Mouse (Mus musculus): Measurements from ENCODE around the gene Serpine3. TPM values are rescaled to one million over a fixed set of nuclear protein-coding genes. Genes with fewer than 3 reads are reported as not detected.

Gene Serpine3
- polyA plus RNA-seq, 1 experiment from 2014 or later: not detected

DNA sequence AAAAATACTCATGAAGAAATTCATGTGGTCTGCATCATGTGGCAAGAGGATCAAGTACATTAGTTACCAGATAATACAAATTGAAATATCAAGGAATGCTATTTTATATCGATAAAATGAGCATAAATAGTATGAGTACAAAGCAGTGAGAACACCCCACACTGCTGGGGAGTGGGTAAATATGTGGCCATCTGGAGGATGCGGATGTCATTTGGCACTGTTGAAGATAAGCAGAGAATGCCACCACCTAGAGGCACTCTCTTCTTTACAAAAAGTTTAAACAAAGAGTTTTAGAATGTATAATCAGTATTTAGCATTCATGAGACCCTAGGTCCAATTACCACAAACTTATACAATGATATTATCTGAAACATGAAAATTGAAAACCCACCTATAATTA lies 54.7 kb downstream of the Serpine3 start:
- DNase-seq (ENCODE audit: low spot score) (no peak), ATAC-seq (replicated peaks; ENCODE audit: low FRiP score, low TSS enrichment, low read depth) (no peak)
- H3K4me1 ChIP-seq (replicated peaks; ENCODE audit: control insufficient read depth, insufficient read depth, low read length): peaks cover 6% of the 10 kb centered on the region; the same call in 1 of the 2 replicates
- no peaks in the 10 kb centered on the region for H3K9me3 ChIP-seq (ENCODE audit: control insufficient read depth, low read length)
- no peak overlapping the region for H3K9ac ChIP-seq (ENCODE audit: low read length)
- no peak overlapping the region for H3K4me2 ChIP-seq (ENCODE audit: low read length)
- H3K27me3 ChIP-seq (replicated peaks; ENCODE audit: control insufficient read depth, insufficient read depth, low read length): no peaks in the 10 kb centered on the region
- no peak overlapping the region for H3K27ac ChIP-seq (ENCODE audit: low read depth)
- 80% methylated on average over 2 of the region's 2 CpGs for WGBS
- peaks cover 33% of the 10 kb centered on the region for H3K36me3 ChIP-seq (ENCODE audit: control insufficient read depth, insufficient read depth, low read length)
- H3K4me3 ChIP-seq (ENCODE audit: low read depth, low read length): no peak overlapping the region

- Histone ChIP-seq H3K9ac (ENCODE audit: low read length) (no peak overlapping the region), H3K4me1 (replicated peaks; ENCODE audit: control insufficient read depth, insufficient read depth, low read length) (peaks cover 6% of the 10 kb centered on the region; the same call in 1 of the 2 replicates), H3K27me3 (replicated peaks; ENCODE audit: control insufficient read depth, insufficient read depth, low read length) (no peaks in the 10 kb centered on the region), H3K27ac (ENCODE audit: low read depth) (no peak overlapping the region), H3K9me3 (ENCODE audit: control insufficient read depth, low read length) (no peaks in the 10 kb centered on the region), H3K36me3 (ENCODE audit: control insufficient read depth, insufficient read depth, low read length) (0 out of 2 replicates have a peak, but pooled peaks cover 3% of the 10 kb centered on the region), H3K4me3 (ENCODE audit: low read depth, low read length) (no peak overlapping the region), H3K4me2 (ENCODE audit: low read length) (no peak overlapping the region)
- ATAC-seq (replicated peaks; ENCODE audit: low FRiP score, low TSS enrichment, low read depth) (no peak), DNase-seq (ENCODE audit: low spot score) (no peak)
- WGBS: 64% methylated on average over 1 of the region's 1 CpGs
Observed at GRCm38 (mm10) chr14:62721625-62722024, 58.2 kb downstream of the Serpine3 start.

DNA sequence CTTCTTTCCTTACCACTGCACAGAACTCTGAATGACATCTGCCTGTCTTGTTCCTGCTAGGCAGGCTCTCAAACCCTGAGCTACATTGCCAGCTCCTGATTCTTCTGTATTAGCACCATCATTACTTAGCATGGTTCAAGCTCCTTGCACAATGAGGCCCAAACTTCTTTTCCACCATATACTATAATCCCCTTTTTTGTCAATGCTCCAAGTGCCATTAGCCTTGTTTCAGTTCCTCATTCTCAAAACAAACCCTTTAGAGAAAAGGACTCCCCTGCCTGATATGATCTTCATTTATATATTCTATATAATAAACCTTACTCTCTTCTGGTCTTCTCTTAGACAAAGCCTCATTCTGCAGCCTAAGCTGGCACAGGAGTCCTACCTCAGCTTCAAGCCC lies 61.1 kb downstream of the Serpine3 start:
- ATAC-seq (replicated peaks; ENCODE audit: low FRiP score, low TSS enrichment, low read depth) (no peak), DNase-seq (ENCODE audit: low spot score) (no peak)
- Histone ChIP-seq H3K27ac (ENCODE audit: low read depth) (no peak overlapping the region), H3K36me3 (ENCODE audit: control insufficient read depth, insufficient read depth, low read length) (0 out of 2 replicates have a peak, but pooled peaks cover 3% of the 10 kb centered on the region), H3K4me1 (replicated peaks; ENCODE audit: control insufficient read depth, insufficient read depth, low read length) (peaks cover 6% of the 10 kb centered on the region; the same call in 1 of the 2 replicates), H3K4me2 (ENCODE audit: low read length) (no peak overlapping the region), H3K4me3 (ENCODE audit: low read depth, low read length) (no peak overlapping the region), H3K9ac (ENCODE audit: low read length) (no peak overlapping the region), H3K27me3 (replicated peaks; ENCODE audit: control insufficient read depth, insufficient read depth, low read length) (no peaks in the 10 kb centered on the region), H3K9me3 (ENCODE audit: control insufficient read depth, low read length) (no peaks in the 10 kb centered on the region)

GRCm38 (mm10) chr14:62731902-62732301 lies 68.4 kb downstream of the Serpine3 start:
- WGBS: 78% methylated on average over 1 of the region's 1 CpGs
- H3K36me3 ChIP-seq (ENCODE audit: control insufficient read depth, insufficient read depth, low read length): peaks cover 33% of the 10 kb centered on the region

GRCm38 (mm10) chr14:62733666-62734065 lies 70.2 kb downstream of the Serpine3 start:
- Histone ChIP-seq H3K4me1 (replicated peaks; ENCODE audit: control insufficient read depth, insufficient read depth, low read length) (no peaks in the 10 kb centered on the region), H3K4me3 (ENCODE audit: low read depth, low read length) (no peak overlapping the region), H3K27me3 (replicated peaks; ENCODE audit: control insufficient read depth, insufficient read depth, low read length) (no peaks in the 10 kb centered on the region), H3K36me3 (ENCODE audit: control insufficient read depth, insufficient read depth, low read length) (peaks cover 33% of the 10 kb centered on the region), H3K4me2 (ENCODE audit: low read length) (no peak overlapping the region), H3K9ac (ENCODE audit: low read length) (no peak overlapping the region), H3K27ac (ENCODE audit: low read depth) (no peak overlapping the region), H3K9me3 (ENCODE audit: control insufficient read depth, low read length) (no peaks in the 10 kb centered on the region)
- DNase-seq (ENCODE audit: low spot score): no peak
- 84% methylated on average over 2 of the region's 2 CpGs for WGBS
- ATAC-seq (replicated peaks; ENCODE audit: low FRiP score, low TSS enrichment, low read depth): no peak

More at GRCm38 (mm10) chr14:62731902-62732301, 68.4 kb downstream of the Serpine3 start:
- Histone ChIP-seq H3K4me1 (replicated peaks; ENCODE audit: control insufficient read depth, insufficient read depth, low read length) (no peaks in the 10 kb centered on the region), H3K9ac (ENCODE audit: low read length) (no peak overlapping the region), H3K9me3 (ENCODE audit: control insufficient read depth, low read length) (no peaks in the 10 kb centered on the region), H3K27ac (ENCODE audit: low read depth) (no peak overlapping the region), H3K4me3 (ENCODE audit: low read depth, low read length) (no peak overlapping the region), H3K27me3 (replicated peaks; ENCODE audit: control insufficient read depth, insufficient read depth, low read length) (no peaks in the 10 kb centered on the region), H3K4me2 (ENCODE audit: low read length) (no peak overlapping the region)
- DNase-seq (ENCODE audit: low spot score) (no peak), ATAC-seq (replicated peaks; ENCODE audit: low FRiP score, low TSS enrichment, low read depth) (no peak)

- no peaks in the 10 kb centered on the region for H3K4me1 ChIP-seq (replicated peaks; ENCODE audit: control insufficient read depth, insufficient read depth, low read length)
- H3K9me3 ChIP-seq (ENCODE audit: control insufficient read depth, low read length): no peaks in the 10 kb centered on the region
- 89% methylated on average over 1 of the region's 1 CpGs for whole genome bisulfite sequencing
- no peak overlapping the region for H3K27ac ChIP-seq (ENCODE audit: low read depth)
- no peak overlapping the region for H3K4me2 ChIP-seq (ENCODE audit: low read length)
- H3K36me3 ChIP-seq (ENCODE audit: control insufficient read depth, insufficient read depth, low read length): peaks cover 26% of the 10 kb centered on the region
- ATAC-seq (replicated peaks; ENCODE audit: low FRiP score, low TSS enrichment, low read depth) (no peak), DNase-seq (ENCODE audit: low spot score) (no peak)
- no peak overlapping the region for H3K4me3 ChIP-seq (ENCODE audit: low read depth, low read length)
- H3K9ac ChIP-seq (ENCODE audit: low read length): no peak overlapping the region
- no peaks in the 10 kb centered on the region for H3K27me3 ChIP-seq (replicated peaks; ENCODE audit: control insufficient read depth, insufficient read depth, low read length)
Observed at GRCm38 (mm10) chr14:62735646-62736045, 72.2 kb downstream of the Serpine3 start.

Other genes starting within 250 kb of the Serpine3 start
- gene Gucy1b2, start 207.4 kb upstream of the Serpine3 start, polyA plus RNA-seq (2014; fragmentation: Nextera tagmentation; extraction: Ambion mirVana): not detected in 2 replicates
- 3.3 and 4.0 TPM in 2 replicates for gene Fam124a, start 107.9 kb upstream of the Serpine3 start, polyA plus RNA-seq (2014; fragmentation: Nextera tagmentation; extraction: Ambion mirVana)
- gene Gm4131, start 96.7 kb upstream of the Serpine3 start, polyA plus RNA-seq (2014; fragmentation: Nextera tagmentation; extraction: Ambion mirVana): not detected in 2 replicates
- gene Ints6, start 97.5 kb downstream of the Serpine3 start, polyA plus RNA-seq (2014; fragmentation: Nextera tagmentation; extraction: Ambion mirVana): 31.8 and 34.4 TPM in 2 replicates
- 7.4 and 7.6 TPM in 2 replicates for gene Wdfy2, start 174.0 kb downstream of the Serpine3 start, polyA plus RNA-seq (2014; fragmentation: Nextera tagmentation; extraction: Ambion mirVana)

All from intestine, embryonic 14.5 days (tissue).